ENCODE assay signal across 12 mouse cellular contexts in genomic region chr5:66505071-66505470, GRCm38 (mm10).
"Had no signal": no experiment of that assay in that cellular context is flagged by ENCODE, and none has a peak within 500 bp of the region (broad histone marks: within the 10 kb centered on the region; RNA-seq: fewer than 3 reads in every experiment).

No protein-coding gene starts in this region.

- H3K9me3 ChIP-seq: limb, embryonic 13.5 days; midbrain, embryonic 10.5 days; neural tube, embryonic 12.5 days had no signal

- DNase-seq: kidney, adult 11 months; left cerebral cortex, postnatal 4 days; lung, postnatal 4 days; right cerebral cortex, postnatal 4 days; spleen, adult 18-20 months; thymus, adult 18-20 months; thymus, postnatal 14 days had no signal

- H3K9ac ChIP-seq: liver, embryonic 14.5 days; neural tube, embryonic 12.5 days had no signal

- H3K27me3 ChIP-seq: limb, embryonic 13.5 days; neural tube, embryonic 12.5 days had no signal

- H3K4me3 ChIP-seq: limb, embryonic 13.5 days; midbrain, embryonic 10.5 days; myocyte; neural tube, embryonic 12.5 days had no signal

- H3K27ac ChIP-seq: limb, embryonic 13.5 days; liver, embryonic 14.5 days; midbrain, embryonic 10.5 days; neural tube, embryonic 12.5 days had no signal

- H3K36me3 ChIP-seq: limb, embryonic 13.5 days; midbrain, embryonic 10.5 days; neural tube, embryonic 12.5 days had no signal

- H3K4me2 ChIP-seq: limb, embryonic 13.5 days; neural tube, embryonic 12.5 days had no signal
